Mouse (Mus musculus) adrenal gland, postnatal 36 days (tissue): ENCODE measurements around the gene Gm37240. TPM values are rescaled to one million over a fixed set of nuclear protein-coding genes. Genes with fewer than 3 reads are reported as not detected.
A peak's percentile ranks its signal among the peaks of the same experiment; 100 is the strongest.

Experiments
- DNase-seq, 2 experiments: peaks; one replicate each; pipeline ENCODE4 v3.0.0; 2021; ENCODE audit warnings: mixed read lengths in 1 of 2
- total RNA-seq, 2 experiments: library from RNA; stranded (reverse); gene quantifications; 2 replicates each; pipeline ENCODE4 v1.2.3; 2021

Gm37240 gene
- total RNA-seq, 2 experiments from 2014 or later, result 2.5 to 4.5 TPM

DNA sequence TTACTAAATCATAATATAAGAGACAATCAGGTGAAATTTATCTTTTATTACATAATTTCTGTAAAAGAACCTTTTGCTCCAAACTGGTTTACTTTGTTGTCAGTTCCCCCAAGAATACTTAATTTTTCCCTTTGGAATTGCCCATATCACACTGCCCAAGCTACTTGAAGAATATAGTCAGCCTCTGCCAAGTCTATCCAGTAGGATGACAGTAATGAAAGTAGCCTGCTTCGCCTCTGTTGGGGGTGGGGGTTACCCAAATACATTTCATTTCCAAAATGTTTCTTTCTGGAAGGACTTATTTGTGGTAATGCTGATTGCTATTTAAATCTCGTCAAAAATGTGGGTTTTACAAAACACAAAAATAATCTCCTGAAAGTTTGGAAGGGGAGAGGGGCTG, 935.6 kb downstream of the Gm37240 start:
- DNase-seq, result no peak

DNA sequence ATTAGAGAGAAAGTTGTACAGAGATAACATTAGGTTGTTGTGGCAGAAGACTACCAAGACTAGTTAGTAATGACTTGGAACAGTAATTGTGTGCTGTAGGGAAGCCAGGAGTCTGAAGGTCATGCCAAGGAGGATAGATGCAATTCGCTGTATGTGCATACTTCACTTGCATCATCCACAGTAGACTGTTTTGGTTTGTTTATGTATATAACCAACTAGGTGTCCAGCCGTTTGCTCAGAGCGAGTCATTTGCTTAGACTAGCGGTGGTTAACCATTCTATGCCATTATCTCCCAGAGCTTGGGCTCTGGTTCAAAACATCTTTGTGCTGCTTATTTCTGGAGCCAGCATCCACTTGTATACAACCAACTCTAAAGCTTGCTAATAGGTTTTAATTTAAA, 937.9 kb downstream of the Gm37240 start:
- DNase-seq, result no peak

DNA sequence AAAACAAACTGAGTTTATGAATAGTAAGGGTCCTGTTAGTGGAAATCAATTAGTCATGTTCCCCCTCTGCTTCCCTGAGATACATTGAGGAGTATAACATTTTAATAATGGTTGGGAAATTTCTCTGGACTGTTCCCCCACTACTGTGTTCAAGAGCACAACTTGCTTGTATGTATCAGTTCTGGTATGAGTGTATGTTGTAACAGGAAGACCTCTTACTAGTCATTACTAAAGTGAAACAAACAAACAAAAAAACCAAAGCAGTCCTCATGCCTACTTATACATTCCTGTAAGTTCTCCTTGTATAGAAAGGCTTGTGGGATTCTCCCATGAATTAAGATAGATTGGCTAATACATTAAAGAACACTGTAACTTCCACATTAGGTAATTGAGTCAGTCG, 940.9 kb downstream of the Gm37240 start:
- DNase-seq, result no peak

GRCm38 (mm10) chr3:84944933-84945332, 942.4 kb downstream of the Gm37240 start:
- DNase-seq, result no peak

DNA sequence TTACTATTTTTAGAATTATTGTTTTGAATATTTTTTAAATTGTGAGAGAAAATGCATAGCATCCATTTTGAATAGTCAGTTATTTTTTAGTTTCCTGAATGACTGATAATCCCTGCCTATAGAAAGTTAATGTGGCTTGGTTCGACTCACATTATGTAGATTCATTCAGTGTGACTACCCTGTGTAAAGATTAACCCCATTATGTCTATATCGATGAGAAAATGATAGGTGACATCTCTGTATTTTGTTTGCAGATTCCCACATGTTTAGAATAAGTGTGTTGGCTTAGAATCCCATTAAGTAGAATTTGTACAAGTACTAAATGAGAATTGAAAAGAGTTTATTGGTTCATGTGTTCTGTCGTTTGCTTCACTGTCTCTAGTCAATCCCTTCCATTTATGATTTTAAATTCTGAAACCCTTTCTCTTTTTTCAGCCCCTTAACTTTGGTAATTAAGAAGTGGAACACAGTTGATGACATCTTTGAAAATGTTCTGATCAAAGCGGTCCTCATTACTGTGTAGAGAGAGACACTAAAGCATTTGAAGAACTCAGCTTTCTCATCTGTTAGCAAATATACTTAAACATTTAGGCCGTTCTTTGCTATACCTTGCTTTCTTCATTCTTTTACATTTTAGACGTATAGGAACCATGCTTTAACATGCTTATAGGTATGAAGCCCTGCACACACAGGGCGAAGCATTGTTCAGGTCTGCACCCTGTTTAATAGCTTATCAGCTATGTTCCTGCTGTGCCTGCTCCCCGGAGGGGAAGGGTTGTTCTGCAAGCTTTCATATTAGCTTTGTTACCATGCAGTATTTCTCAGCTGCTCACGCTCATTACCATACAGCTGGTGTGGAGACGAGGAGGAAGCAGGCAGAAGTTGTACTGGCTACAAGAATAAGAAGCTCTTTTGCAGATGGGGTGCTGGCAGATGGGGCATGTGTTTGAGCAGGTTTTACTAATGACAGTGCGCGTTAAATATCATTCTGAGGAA, 949.7 kb downstream of the Gm37240 start:
- peak in 1 of 2 experiments; percentile 16 for DNase-seq

GRCm38 (mm10) chr3:84936956-84937355, 950.4 kb downstream of the Gm37240 start:
- DNase-seq, result no peak

DNA sequence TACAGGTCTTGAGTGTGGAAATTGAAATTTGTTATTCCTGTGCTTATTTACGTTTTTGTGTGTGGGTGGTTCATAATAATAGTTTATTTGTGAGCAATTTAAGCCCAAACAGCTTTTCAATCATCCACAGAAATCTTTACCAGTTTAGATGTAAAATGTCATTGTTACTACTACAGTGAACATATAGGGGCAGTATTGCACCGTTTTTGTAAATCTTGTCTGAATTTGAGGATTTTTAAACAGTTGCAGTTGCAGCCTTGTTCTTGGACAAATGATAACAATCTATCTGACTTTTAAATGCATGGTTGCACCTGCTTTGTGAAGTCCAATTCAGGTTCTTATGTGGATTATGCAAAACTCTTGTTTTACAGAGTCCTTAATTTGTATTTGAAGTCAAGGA, 951.1 kb downstream of the Gm37240 start:
- DNase-seq, result no peak

DNA sequence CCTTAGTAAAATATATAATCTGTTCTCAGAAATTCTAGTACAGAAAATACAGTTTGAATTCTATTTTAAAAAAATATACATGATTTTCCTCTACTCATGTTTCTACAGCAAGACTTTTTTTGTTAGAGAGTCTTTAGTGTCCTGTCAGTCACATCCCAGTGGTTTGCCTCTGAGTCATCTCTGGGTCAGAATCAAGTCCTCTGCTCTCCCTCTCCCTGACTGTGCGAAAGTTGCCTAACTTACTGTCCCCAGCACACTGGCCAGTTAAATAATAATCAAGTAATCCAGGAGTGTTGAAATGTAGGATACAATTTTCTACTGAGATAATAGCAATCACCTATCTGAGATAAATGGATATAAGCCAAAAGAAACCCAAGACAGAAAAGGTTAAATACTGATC, 951.6 kb downstream of the Gm37240 start:
- peak; percentile 36 to 38 for DNase-seq

GRCm38 (mm10) chr3:84930683-84931082, 956.6 kb downstream of the Gm37240 start:
- DNase-seq, result no peak

DNA sequence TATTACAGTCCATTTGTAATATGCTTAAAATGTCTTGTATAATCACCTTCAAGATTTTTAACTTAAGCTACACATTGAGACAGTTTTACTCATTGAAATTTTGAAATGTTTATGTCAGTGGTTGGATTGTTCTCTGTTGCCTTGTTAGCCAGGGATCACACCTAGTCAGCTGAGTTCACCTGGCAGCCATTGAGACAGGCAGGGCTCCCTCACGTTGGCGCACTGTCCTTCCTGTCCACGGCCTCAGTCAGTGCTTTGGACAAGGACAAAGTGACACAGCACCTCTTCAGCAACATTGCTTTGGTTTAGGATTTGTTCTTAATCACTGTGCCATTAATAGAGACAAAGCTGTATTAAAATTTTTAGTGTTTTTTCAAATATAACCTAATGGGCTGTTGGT, 958.1 kb downstream of the Gm37240 start:
- DNase-seq, result peak in 1 of 2 experiments; percentile 19

DNA sequence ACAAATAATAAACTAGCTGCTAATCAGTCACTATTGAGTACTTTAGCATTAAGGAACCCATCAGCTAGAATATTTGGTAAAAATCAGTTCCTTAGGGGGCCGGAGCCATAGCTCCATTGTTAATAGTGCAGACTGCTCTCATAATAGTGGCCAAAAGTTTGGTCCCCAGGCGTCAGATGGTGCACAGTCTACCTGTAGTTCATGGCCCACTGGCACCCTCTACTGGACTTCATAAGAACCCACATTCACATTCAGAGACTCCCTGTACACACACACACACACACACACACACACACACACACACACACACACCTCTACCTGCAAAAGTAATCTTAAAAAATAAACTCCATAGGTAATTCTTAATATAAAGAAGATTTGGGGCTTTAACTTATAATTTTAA, 959.4 kb downstream of the Gm37240 start:
- no peak for DNase-seq

DNA sequence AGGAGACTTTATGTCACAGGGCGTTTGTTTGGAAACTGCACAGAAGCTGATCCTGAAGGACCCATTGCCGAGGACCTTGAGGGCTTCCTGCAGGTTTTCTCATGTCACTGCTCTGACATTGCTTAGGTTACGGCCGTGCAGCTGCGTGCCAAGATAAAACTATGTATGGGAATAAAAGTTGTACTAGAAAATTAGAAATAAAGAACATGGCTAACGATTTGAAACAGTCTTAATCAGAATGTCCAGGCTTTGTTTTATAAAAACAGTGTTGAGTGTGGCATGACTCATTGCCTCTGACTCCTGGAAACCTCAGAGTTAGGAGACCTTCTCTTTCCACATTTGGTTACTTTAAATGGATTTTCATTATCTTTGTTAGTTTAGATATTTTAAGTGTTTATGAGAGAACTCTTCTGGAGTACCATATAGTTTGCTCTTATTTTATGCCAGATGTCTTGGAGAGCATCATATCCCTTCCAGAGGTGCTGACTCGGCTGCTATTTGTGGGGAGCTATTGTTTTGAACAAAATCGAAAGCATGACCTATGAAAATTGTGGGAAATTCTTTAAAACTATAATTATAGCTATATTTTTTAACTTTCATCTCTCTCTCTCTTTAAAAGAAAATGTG, 960.0 kb downstream of the Gm37240 start:
- peak in 1 of 2 experiments; percentile 4 for DNase-seq

DNA sequence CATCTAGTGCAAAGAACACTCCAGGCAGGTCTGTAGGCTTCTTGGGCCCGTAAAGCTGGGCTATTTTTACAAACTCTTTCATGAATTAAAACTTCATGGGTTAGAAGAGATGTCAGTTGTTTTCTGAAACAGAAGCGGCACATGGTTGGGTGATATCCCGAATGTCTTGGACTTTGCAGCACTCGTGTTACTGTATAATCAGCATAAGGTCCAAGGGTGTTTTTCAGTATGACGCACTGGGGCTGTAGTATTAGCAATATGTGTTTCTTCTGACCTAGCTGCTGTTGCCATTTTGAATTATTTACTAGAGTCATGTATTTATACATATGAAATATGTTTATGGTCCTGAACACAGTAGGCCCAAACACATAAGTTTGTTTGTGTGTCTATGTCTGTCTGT, 961.2 kb downstream of the Gm37240 start:
- no peak for DNase-seq

DNA sequence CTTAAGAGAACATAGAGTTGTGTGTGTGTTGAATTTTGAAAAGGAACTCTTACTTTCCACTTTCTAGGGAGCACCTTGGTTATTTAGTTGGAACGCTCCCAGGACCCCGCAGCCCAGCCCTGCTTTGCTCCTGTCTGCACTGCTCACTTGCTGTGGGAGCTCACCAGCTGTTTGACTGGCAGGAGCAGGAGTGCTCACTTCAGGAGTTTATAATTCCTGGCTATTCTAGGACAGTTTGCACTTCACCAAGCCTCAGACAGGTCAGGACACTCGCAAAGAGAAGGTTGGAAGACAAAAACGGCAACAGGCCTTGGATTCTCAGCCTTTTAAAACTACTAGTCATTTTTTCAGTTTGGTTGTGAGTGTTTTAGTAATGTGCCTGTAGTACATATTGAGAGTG, 962.1 kb downstream of the Gm37240 start:
- DNase-seq, result no peak

DNA sequence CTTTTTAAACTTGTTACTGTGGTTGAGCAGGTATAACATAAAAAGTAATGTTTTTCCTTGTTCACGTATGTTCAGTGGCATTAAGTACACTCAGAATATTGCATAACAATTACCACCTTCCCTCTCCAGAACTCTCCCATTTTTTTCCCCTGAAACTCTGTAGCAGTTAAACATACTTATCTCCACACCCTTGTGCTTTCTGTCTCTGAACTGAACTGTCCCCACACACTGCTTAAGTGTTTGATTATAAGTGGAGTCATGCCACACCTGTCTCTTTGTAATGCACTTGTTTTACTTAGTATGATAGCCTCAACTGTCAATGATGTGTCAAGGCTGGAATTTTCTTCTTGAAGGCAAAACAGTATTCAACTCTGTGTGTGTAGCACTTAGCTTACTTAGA, 963.6 kb downstream of the Gm37240 start:
- no peak for DNase-seq

GRCm38 (mm10) chr3:84923256-84923655, 964.1 kb downstream of the Gm37240 start:
- no peak for DNase-seq

GRCm38 (mm10) chr3:84921704-84922420, 965.5 kb downstream of the Gm37240 start:
- DNase-seq, result peak; percentile 20 to 54

DNA sequence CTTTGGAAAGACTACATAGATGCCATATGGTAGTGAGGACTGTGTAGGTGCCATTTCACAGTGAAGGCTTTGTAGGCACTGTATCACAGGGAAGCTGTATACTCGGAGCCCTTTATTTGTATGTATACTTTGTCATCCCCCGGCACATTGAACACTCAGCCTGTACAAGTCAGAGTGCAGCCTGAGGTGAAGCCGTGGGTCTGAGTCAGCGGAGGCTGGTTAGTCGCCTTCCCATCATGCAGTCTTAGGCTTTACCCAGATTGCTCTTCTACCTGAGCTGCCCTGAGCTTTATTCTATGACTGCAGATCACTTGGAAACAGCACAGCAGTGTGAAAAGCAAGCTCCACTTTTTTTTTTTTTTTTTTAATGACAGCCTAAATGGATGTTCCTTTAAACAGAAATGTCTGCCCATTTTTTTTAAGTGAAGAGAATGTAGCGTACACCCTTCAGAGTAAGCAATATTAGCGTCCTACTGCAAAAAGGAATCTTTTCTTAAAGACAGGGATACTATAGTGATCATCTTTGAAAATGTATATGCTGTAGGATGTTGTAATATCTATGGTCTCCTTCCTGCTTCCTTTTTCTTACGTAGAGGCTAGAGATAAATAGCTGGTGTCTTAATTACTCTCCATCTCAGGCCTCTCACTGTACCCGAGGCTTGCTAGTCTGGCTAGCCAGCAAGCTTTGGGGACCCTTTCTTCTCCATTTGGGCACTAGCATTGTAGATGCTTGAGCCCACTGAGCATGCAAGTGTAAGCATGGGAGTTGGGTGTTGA, 969.2 kb downstream of the Gm37240 start:
- DNase-seq, result no peak

- no peak for DNase-seq
These were observed 973.0 kb downstream of the Gm37240 start for GRCm38 (mm10) chr3:84914284-84914683.

DNA sequence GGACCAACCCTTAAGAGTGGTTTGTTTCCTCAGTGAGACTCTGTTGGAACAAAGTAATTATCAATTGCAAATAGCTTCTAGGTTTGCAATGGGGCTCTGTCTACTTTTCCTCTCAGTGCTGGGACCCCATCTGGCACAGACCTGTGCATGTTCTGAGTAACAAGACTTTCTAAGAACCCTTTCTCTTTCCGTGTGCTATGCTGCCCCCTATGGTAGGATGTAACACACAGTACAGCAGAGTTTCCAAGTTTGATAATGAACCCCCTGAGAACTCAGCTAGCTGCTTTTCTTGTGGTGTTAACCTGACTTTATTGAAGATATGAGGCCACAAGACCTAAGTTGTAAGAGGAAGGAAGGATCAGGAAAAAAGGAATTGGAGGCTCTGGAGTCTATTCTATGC, 980.8 kb downstream of the Gm37240 start:
- DNase-seq, result peak; percentile 8 to 49

DNA sequence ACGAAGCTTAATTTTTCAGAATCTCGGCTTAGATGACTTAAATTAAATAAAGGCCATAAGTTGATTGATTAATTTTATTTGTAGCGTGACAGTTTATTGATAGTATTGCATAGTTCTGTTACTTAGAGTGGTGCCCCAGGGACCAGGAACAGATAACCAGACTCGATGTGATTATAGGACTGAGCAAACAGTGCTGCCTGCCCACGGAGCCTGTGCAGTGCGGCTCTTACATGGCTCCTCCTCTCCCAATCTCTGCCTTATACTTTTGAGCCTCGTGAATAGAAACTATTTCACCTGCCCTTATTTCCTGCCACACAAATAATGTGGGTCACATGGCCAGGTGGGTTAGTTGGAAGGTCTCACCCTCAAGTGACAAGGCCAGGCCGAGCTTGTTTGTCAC, 989.4 kb downstream of the Gm37240 start:
- DNase-seq, result no peak

GRCm38 (mm10) chr3:84890983-84891382, 996.3 kb downstream of the Gm37240 start:
- DNase-seq, result peak; percentile 75 to 81
